Mouse (Mus musculus) naive thymus-derived CD4-positive, alpha-beta T cell, adult 5 months (primary cell): ENCODE results near the gene Cldn34b1. TPM values are rescaled to one million over a fixed set of nuclear protein-coding genes. Genes with fewer than 3 reads are reported as not detected.

Source experiments
- polyA plus RNA-seq: library from polyadenylated mRNA; unstranded; fragments of 100-300 nt; shearing (Covaris generic); gene quantifications from one replicate; pipeline ENCODE4 v1.2.1, GENCODE M21; 2017

The Cldn34b1 gene
- not detected for polyA plus RNA-seq

DNA sequence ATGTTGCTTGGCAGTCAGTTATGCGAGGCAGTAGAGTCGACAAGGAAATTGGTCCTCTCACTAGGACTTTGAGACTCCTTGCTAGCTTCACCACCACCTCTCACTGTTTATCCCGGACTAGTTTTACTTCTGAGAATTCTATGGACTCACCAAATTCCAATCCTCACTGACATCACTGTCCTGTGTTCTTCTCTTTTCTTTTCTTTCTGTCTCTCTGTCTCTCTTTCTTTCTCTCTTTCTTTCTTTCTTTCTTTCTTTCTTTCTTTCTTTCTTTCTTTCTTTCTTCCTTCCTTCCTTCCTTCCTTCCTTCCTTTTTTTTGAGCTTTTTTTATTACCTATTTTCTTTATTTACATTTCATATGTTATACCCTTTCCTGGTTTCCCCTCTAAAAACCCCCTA, at the start of gene Cldn34b1:
TSS of gene Cldn34b1 (minus strand) at position 101 of the 400 bp plus-strand sequence.

DNA sequence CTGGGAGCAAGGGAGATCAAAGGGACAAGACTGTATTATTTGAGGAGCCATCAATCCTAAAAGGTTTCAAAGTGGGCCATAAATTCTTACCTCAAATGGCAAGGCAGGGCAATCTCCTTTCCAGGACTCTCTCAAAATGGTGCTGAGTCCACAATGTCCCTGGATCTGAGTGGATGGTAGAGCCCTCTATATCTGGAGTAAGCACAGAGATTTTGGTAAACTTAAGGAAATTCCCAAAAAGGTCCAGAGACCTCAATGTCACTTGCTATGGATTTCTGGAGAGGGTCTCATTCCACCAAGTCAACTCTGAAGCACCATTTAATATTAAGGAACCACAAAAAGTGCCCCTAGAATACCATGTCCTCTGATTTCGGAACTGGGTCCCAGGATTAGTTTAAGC, 45.8 kb upstream of the Cldn34b1 start, which contains the start of gene Magea6:
TSS of gene Magea6 (minus strand) at position 101 of the 400 bp plus-strand sequence.

Other genes starting within 250 kb of the Cldn34b1 start
- not detected for gene Magea6, start 45.7 kb upstream of the Cldn34b1 start, polyA plus RNA-seq
- not detected for gene Magea3, start 59.2 kb upstream of the Cldn34b1 start, polyA plus RNA-seq
- not detected for gene Magea8, start 105.6 kb upstream of the Cldn34b1 start, polyA plus RNA-seq
- gene Magea5, start 172.9 kb upstream of the Cldn34b1 start, polyA plus RNA-seq, result not detected
- not detected for gene Magea1, start 199.5 kb upstream of the Cldn34b1 start, polyA plus RNA-seq
- not detected for gene Magea2, start 203.4 kb upstream of the Cldn34b1 start, polyA plus RNA-seq
- not detected for gene Cldn34b2, start 238.1 kb upstream of the Cldn34b1 start, polyA plus RNA-seq